Mouse (Mus musculus) neutrophil, adult 59 days (primary cell): ENCODE measurements around the gene Tmem130. TPM values are rescaled to one million over a fixed set of nuclear protein-coding genes. Genes with fewer than 3 reads are reported as not detected.

ENCODE experiments used
- total RNA-seq, 2 experiments: library from RNA; stranded (reverse); gene quantifications; 1 replicate in 1 of 2; 2 replicates in 1 of 2; pipeline ENCODE4 v1.2.4; 2023

The Tmem130 gene
- not detected for total RNA-seq

GRCm38 (mm10) chr5:144761161-144761868, at the start of gene Tmem130:
TSS of gene Tmem130 (minus strand) at chr5:144761818.

GRCm38 (mm10) chr5:144767106-144767798, 5.6 kb upstream of the Tmem130 start, which contains the start of gene Trrap:
TSS of gene Trrap (plus strand) at chr5:144767732.

Other genes starting within 250 kb of the Tmem130 start
- gene Nptx2, start 215.9 kb downstream of the Tmem130 start, total RNA-seq = not detected
- 10 to 100 TPM; 90.0 to 98.7 TPM for gene Trrap, start 5.9 kb upstream of the Tmem130 start, total RNA-seq
- 10 to 100 TPM; 11.9 to 13.4 TPM for gene Smurf1, start 204.0 kb upstream of the Tmem130 start, total RNA-seq